Mouse (Mus musculus): ENCODE data around the gene Gimap8. TPM values are rescaled to one million over a fixed set of nuclear protein-coding genes. Genes with fewer than 3 reads are reported as not detected.

Gimap8 gene
- polyA plus RNA-seq, 1 experiment = 0.21 TPM

DNA sequence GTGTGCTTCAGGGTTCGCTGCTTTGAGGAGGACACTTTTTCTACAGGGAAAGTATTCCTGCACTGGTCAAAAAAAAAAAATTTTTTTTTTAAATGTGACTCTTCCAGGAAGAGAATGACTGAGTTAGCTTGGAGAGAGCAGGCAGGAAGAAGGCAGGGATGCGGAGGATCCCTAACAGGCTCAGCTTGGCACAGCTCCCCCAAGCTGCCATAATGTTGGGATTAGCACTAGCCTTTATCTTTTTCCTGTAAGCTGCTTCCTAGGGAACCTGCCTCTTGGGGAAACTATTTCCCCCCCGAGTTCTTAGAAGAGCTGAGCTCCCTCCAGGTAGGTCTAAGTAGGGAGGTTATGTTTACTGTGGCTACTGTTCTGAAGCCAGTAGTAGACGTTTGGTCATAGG lies 37.8 kb downstream of the Gimap8 start:
- no peak for TF ChIP-seq POLR2A (IDR thresholded peaks at IDR 0.05; ENCODE audit: control insufficient read depth, low read depth, low read length)
- no peak for TF ChIP-seq CTCF (IDR thresholded peaks at IDR 0.05; ENCODE audit: control insufficient read depth, insufficient read depth, insufficient replicate concordance, low read depth, low read length)
- Histone ChIP-seq H3K4me1 (ENCODE audit: control insufficient read depth, insufficient read depth, low read length) (no peaks in the 10 kb centered on the region), H3K4me3 (ENCODE audit: control insufficient read depth, low read depth, low read length) (no peak overlapping the region), H3K36me3 (ENCODE audit: control insufficient read depth, insufficient read depth, low read length) (no peaks in the 10 kb centered on the region), H3K27ac (ENCODE audit: control insufficient read depth, insufficient read depth, low read depth, low read length) (no peak overlapping the region), H3K27me3 (ENCODE audit: control insufficient read depth, insufficient read depth, low read length) (no peaks in the 10 kb centered on the region)

DNA sequence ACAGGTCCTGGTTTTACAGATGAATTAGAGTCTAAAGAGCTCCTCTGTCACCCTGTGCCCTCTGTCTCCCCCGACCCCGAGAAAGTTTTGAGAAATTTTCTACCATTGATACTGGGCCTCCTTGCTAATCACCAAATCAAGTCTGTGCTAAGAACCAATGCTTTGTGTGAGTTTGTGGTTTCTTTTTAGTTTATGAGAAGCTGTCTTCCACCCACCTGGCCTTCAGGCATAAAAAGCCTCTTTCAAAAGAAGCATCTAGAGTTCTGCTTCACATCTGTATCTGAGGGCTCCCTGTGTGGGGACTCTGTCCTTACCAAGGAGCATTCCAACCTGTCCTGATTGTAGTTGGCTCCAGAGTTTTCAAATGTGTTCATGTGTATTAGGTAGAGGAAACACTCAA lies 38.2 kb downstream of the Gimap8 start:
- TF ChIP-seq CTCF (IDR thresholded peaks at IDR 0.05; ENCODE audit: control insufficient read depth, insufficient read depth, insufficient replicate concordance, low read depth, low read length) = no peak
- no peak for TF ChIP-seq POLR2A (IDR thresholded peaks at IDR 0.05; ENCODE audit: control insufficient read depth, low read depth, low read length)
- H3K4me3 ChIP-seq (ENCODE audit: control insufficient read depth, low read depth, low read length) = no peak overlapping the region
- H3K36me3 ChIP-seq (ENCODE audit: control insufficient read depth, insufficient read depth, low read length) = no peaks in the 10 kb centered on the region
- H3K27ac ChIP-seq (ENCODE audit: control insufficient read depth, insufficient read depth, low read depth, low read length) = no peak overlapping the region
- no peaks in the 10 kb centered on the region for H3K27me3 ChIP-seq (ENCODE audit: control insufficient read depth, insufficient read depth, low read length)
- H3K4me1 ChIP-seq (ENCODE audit: control insufficient read depth, insufficient read depth, low read length) = no peaks in the 10 kb centered on the region

DNA sequence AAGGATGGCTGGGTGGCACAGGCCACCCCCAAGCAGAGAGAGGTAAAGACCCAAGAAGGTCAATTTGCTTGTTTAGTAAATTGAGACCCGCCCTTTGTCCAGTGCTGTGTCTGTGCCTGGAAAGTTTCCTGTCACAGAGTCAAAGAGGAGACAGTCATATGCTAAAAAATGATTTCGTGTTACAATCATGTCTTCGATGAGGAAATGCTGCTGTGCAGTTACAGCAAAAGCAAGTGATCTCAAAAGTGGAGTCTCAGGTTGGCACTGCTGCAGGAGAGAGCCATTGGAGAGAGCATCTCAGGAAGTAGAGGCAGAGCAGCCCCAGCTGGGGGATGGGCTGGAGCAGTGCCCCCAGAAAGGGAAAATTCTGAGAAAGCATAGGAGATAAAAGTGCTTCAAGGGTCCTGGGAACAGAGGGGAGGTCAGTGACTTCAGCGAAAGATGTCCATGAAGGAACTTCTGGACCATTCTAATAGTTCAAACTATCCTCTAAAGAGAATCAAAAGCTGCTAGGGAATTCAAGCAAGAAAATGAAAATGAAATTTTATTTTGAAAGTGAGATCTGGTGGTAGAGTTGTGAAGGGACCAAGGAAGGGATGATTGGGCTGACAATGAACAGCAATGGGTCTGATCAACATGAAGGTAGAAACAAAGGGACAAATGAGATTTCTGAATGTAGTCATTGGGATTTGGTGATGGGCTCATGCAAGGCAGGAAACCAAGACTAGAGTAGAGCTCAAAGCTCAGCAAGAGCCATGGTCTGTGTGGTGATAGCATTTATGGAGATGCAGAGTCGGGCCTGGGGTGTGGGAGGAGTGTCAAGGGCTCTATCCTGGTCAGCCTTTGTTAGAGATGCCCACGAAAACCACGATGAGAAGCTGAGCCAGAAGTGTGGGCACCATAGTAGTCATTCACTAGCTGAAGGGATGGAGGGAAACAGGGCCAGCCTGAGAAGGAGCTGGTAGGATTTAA lies 38.9 kb downstream of the Gimap8 start:
- H3K27ac ChIP-seq (ENCODE audit: control insufficient read depth, insufficient read depth, low read depth, low read length) = no peak overlapping the region
- no peaks in the 10 kb centered on the region for H3K4me1 ChIP-seq (ENCODE audit: control insufficient read depth, insufficient read depth, low read length)

DNA sequence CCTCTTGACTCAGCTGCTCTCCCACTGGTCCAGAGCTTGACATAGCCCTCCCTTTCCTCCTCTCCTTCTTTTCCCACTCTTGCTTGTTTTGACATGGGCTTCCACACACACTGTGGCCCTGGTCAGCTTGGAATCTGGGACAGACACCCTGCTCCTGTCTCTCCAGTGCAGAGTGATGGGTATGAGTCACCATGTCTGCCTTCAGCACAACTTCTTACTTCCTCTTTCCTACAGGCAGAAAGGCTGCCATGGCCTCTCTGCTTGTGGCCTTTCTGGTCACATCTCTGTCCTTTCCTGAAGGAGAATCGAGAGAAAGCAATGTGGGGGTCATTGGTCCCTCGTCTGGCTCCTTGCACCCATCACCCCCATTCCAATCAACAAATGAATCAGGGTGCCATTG lies 40.0 kb downstream of the Gimap8 start:
- no peaks in the 10 kb centered on the region for H3K4me1 ChIP-seq (ENCODE audit: control insufficient read depth, insufficient read depth, low read length)
- no peak for TF ChIP-seq CTCF (IDR thresholded peaks at IDR 0.05; ENCODE audit: control insufficient read depth, insufficient read depth, insufficient replicate concordance, low read depth, low read length)
- TF ChIP-seq POLR2A (IDR thresholded peaks at IDR 0.05; ENCODE audit: control insufficient read depth, low read depth, low read length) = no peak; the same call in 1 of the 2 replicates
- H3K27me3 ChIP-seq (ENCODE audit: control insufficient read depth, insufficient read depth, low read length) = no peaks in the 10 kb centered on the region
- H3K27ac ChIP-seq (ENCODE audit: control insufficient read depth, insufficient read depth, low read depth, low read length) = no peak overlapping the region
- no peak overlapping the region for H3K4me3 ChIP-seq (ENCODE audit: control insufficient read depth, low read depth, low read length)
- no peaks in the 10 kb centered on the region for H3K36me3 ChIP-seq (ENCODE audit: control insufficient read depth, insufficient read depth, low read length)

More for the DNA sequence above, 38.9 kb downstream of the Gimap8 start:
- Histone ChIP-seq H3K36me3 (ENCODE audit: control insufficient read depth, insufficient read depth, low read length) (no peaks in the 10 kb centered on the region), H3K4me3 (ENCODE audit: control insufficient read depth, low read depth, low read length) (no peak overlapping the region), H3K27me3 (ENCODE audit: control insufficient read depth, insufficient read depth, low read length) (no peaks in the 10 kb centered on the region)
- TF ChIP-seq CTCF (IDR thresholded peaks at IDR 0.05; ENCODE audit: control insufficient read depth, insufficient read depth, insufficient replicate concordance, low read depth, low read length) (no peak), POLR2A (IDR thresholded peaks at IDR 0.05; ENCODE audit: control insufficient read depth, low read depth, low read length) (no peak)

DNA sequence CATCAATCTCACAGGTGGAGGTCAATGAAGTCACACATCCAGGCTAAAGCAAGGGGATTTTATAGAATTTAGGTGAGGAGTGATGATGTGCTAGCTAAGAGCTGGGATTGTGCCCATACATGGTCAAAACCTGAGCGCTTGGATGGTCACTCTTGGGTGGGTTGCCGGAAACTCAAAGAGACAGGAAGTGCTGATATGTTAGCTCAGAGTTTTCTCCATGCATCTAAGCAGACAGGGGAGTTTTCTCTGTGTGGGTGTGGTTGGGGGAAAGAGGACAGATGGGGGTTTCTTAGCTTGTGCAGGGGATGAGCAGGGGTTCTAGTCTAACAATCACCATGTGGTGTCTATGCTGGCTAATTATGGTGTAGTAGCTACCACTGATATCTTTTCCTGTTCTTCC lies 42.3 kb downstream of the Gimap8 start:
- no peaks in the 10 kb centered on the region for H3K27me3 ChIP-seq (ENCODE audit: control insufficient read depth, insufficient read depth, low read length)
- H3K27ac ChIP-seq (ENCODE audit: control insufficient read depth, insufficient read depth, low read depth, low read length) = no peak overlapping the region
- H3K4me3 ChIP-seq (ENCODE audit: control insufficient read depth, low read depth, low read length) = no peak overlapping the region
- TF ChIP-seq POLR2A (IDR thresholded peaks at IDR 0.05; ENCODE audit: control insufficient read depth, low read depth, low read length) = no peak
- no peak for TF ChIP-seq CTCF (IDR thresholded peaks at IDR 0.05; ENCODE audit: control insufficient read depth, insufficient read depth, insufficient replicate concordance, low read depth, low read length)
- no peaks in the 10 kb centered on the region for H3K4me1 ChIP-seq (ENCODE audit: control insufficient read depth, insufficient read depth, low read length)
- no peaks in the 10 kb centered on the region for H3K36me3 ChIP-seq (ENCODE audit: control insufficient read depth, insufficient read depth, low read length)

DNA sequence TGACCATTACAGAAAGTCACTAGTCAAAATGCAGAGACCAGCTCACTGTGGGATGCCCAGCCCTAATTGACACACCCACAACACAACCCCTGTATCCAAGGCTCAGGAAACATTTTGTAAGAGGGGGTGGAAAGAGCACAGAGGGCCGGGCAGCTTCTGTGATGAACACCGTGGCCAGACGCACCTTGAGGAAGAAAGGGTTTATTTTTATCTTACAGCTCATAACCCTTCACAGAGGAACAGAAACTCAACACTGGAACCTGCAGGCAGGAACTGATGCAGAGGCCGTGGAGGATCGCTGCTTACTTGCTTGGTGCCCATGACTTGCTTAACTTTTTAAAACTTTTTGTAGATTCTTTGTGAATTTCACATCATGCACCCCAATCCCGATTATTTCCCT lies 45.9 kb downstream of the Gimap8 start:
- TF ChIP-seq POLR2A (IDR thresholded peaks at IDR 0.05; ENCODE audit: control insufficient read depth, low read depth, low read length) (no peak), CTCF (IDR thresholded peaks at IDR 0.05; ENCODE audit: control insufficient read depth, insufficient read depth, insufficient replicate concordance, low read depth, low read length) (no peak)
- H3K4me3 ChIP-seq (ENCODE audit: control insufficient read depth, low read depth, low read length) = no peak overlapping the region
- no peaks in the 10 kb centered on the region for H3K36me3 ChIP-seq (ENCODE audit: control insufficient read depth, insufficient read depth, low read length)
- H3K4me1 ChIP-seq (ENCODE audit: control insufficient read depth, insufficient read depth, low read length) = no peaks in the 10 kb centered on the region
- H3K27ac ChIP-seq (ENCODE audit: control insufficient read depth, insufficient read depth, low read depth, low read length) = no peak overlapping the region
- no peaks in the 10 kb centered on the region for H3K27me3 ChIP-seq (ENCODE audit: control insufficient read depth, insufficient read depth, low read length)

DNA sequence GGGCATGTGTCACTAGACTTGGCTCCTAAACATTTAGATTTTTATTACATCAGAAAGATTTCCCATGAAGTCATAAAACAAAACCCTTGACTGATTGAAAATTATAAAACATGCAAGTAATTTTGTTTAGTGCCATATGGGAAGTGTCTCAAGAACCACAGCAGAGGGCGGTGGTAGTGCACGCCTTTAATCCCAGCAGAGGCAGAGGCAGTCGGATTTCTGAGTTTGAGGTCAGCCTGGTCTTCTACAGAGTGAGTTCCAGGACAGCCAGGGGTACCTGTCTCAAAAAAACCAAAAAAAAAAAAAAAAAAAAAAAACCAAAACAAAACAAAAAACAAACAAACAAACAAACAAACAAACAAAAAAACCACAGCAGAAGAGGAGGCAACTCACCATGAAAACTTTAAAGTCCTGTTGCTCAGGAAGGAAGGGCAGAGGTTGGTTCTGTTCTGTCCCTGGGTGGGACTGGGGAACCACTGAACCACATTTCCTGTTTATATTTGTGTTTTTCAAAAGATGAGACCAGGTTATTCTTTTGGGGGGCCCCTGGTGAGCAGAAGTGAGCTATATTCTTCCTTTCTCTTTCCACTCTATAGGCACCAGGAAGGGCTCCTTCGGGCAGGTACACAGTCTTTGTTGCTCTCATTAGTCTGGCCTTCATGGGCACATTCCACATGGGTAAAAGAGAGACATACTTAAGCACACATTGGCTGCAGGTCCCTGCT lies 50.0 kb downstream of the Gimap8 start:
- TF ChIP-seq CTCF (IDR thresholded peaks at IDR 0.05; ENCODE audit: control insufficient read depth, insufficient read depth, insufficient replicate concordance, low read depth, low read length) (no peak), POLR2A (IDR thresholded peaks at IDR 0.05; ENCODE audit: control insufficient read depth, low read depth, low read length) (no peak)
- Histone ChIP-seq H3K27me3 (ENCODE audit: control insufficient read depth, insufficient read depth, low read length) (no peaks in the 10 kb centered on the region), H3K36me3 (ENCODE audit: control insufficient read depth, insufficient read depth, low read length) (no peaks in the 10 kb centered on the region), H3K4me1 (ENCODE audit: control insufficient read depth, insufficient read depth, low read length) (no peaks in the 10 kb centered on the region), H3K27ac (ENCODE audit: control insufficient read depth, insufficient read depth, low read depth, low read length) (no peak overlapping the region), H3K4me3 (ENCODE audit: control insufficient read depth, low read depth, low read length) (no peak overlapping the region)
